Mouse (Mus musculus) CH12.LX (cell line): ENCODE measurements at regions not wholly inside any gene's neighbourhood (a gene's known extent, or its start where the extent isn't known, plus 50 kb on each side); places are given as distances from the start of the nearest gene placed in this dataset.

Experiments used
- DNase-seq: peaks from one replicate; pipeline ENCODE4 v3.0.0-alpha.2; 2013; ENCODE audit errors: extremely low read depth
- H3K27ac ChIP-seq: 2 replicates; pipeline ENCODE4 v1.5.1; 2012; ENCODE audit warnings: low read depth, mild to moderate bottlenecking, control low read depth, moderate library complexity; ENCODE audit not compliant: insufficient read depth
- H3K27me3 ChIP-seq: replicated peaks from 2 replicates; pipeline ENCODE3; 2012; ENCODE audit warnings: inconsistent platforms
- H3K36me3 ChIP-seq, 2 experiments: replicated peaks in 1 of 2; 2 replicates each; pipeline versions ENCODE3 to v1.6.1; 2012; ENCODE audit warnings: inconsistent platforms in 1 of 2, low read length in 1 of 2, mild to moderate bottlenecking in 1 of 2, mixed read lengths in 1 of 2, moderate library complexity in 1 of 2; ENCODE audit not compliant: control insufficient read depth in 1 of 2, insufficient read depth in 1 of 2
- H3K4me1 ChIP-seq, 2 experiments: 2 replicates each; pipeline ENCODE4 v1.6.1; 2012; ENCODE audit warnings: inconsistent platforms in 1 of 2, moderate library complexity in 1 of 2; ENCODE audit not compliant: insufficient read depth in 2 of 2, control insufficient read depth in 1 of 2
- H3K4me2 ChIP-seq: 2 replicates; pipeline ENCODE4 v1.6.1; 2012; ENCODE audit warnings: low read depth, mild to moderate bottlenecking, control low read depth; ENCODE audit not compliant: poor library complexity, insufficient read depth, severe bottlenecking
- H3K4me3 ChIP-seq, 3 experiments: fragments of 150-350 bp in 1 of 3; sonication (generic) in 1 of 3; replicated peaks in 1 of 3; 2 replicates each; pipeline versions ENCODE3 to v1.5.1; 2011 to 2012; ENCODE audit warnings: low read depth in 2 of 3, low read length in 2 of 3, mild to moderate bottlenecking in 2 of 3, moderate library complexity in 2 of 3, control low read depth in 1 of 3, improper control_type of control experiment in 1 of 3, inconsistent platforms in 1 of 3, mixed read lengths in 1 of 3; ENCODE audit not compliant: poor library complexity in 1 of 3
- H3K79me2 ChIP-seq: replicated peaks from 2 replicates; pipeline ENCODE4 v1.6.1; 2012; ENCODE audit warnings: mild to moderate bottlenecking, moderate library complexity; ENCODE audit not compliant: control insufficient read depth, poor library complexity, insufficient read depth, severe bottlenecking; ENCODE audit errors: extremely low read depth
- H3K9ac ChIP-seq: 2 replicates; pipeline ENCODE4 v1.6.1; 2012; ENCODE audit warnings: low read depth, mild to moderate bottlenecking, control low read depth, moderate library complexity; ENCODE audit not compliant: insufficient read depth
- H3K9me3 ChIP-seq: replicated peaks from 2 replicates; pipeline ENCODE3; 2012; ENCODE audit warnings: low read length, inconsistent platforms, mixed read lengths
- EP300 ChIP-seq: IDR thresholded peaks from 2 replicates; pipeline ENCODE4 v1.6.1; 2011; ENCODE audit warnings: low read length, improper control_type of control experiment
- ETS1 ChIP-seq: conservative IDR thresholded peaks from 2 replicates; pipeline ENCODE4 v1.6.1; 2012; ENCODE audit warnings: low read depth, mild to moderate bottlenecking, inconsistent platforms, low read length, improper control_type of control experiment, moderate library complexity
- GABPA ChIP-seq: IDR thresholded peaks from 2 replicates; pipeline ENCODE4 v1.6.1; 2012; ENCODE audit warnings: low read depth, low read length, improper control_type of control experiment, inconsistent platforms; ENCODE audit not compliant: insufficient replicate concordance
- JUN ChIP-seq: IDR thresholded peaks from 2 replicates; pipeline ENCODE4 v1.6.1; 2011; ENCODE audit warnings: low read depth, mild to moderate bottlenecking, low read length, improper control_type of control experiment, moderate library complexity; ENCODE audit not compliant: insufficient read depth
- KAT2A ChIP-seq: IDR thresholded peaks from 2 replicates; pipeline ENCODE4 v1.6.1; 2012; ENCODE audit warnings: low read length, improper control_type of control experiment, inconsistent platforms; ENCODE audit not compliant: insufficient replicate concordance
- MAX ChIP-seq: IDR thresholded peaks from 2 replicates; pipeline ENCODE4 v1.6.1; 2011; ENCODE audit warnings: low read length, improper control_type of control experiment
- MAZ ChIP-seq: IDR thresholded peaks from 2 replicates; pipeline ENCODE4 v1.6.1; 2012; ENCODE audit warnings: low read depth, mild to moderate bottlenecking, inconsistent platforms, low read length, improper control_type of control experiment, moderate library complexity
- NELFE ChIP-seq: IDR thresholded peaks from 2 replicates; pipeline ENCODE4 v1.6.1; 2011; ENCODE audit warnings: low read depth, low read length, improper control_type of control experiment
- RCOR1 ChIP-seq: conservative IDR thresholded peaks from 2 replicates; pipeline ENCODE4 v1.6.1; 2012; ENCODE audit warnings: low read depth, mild to moderate bottlenecking, inconsistent platforms, low read length, improper control_type of control experiment
- SIN3A ChIP-seq: IDR thresholded peaks from 2 replicates; pipeline ENCODE4 v1.6.1; 2012; ENCODE audit warnings: low read length, improper control_type of control experiment, inconsistent platforms
- SMC3 ChIP-seq: IDR thresholded peaks from 2 replicates; pipeline ENCODE4 v1.6.1; 2011; ENCODE audit warnings: low read depth, low read length, improper control_type of control experiment
- TCF12 ChIP-seq: IDR thresholded peaks from 2 replicates; pipeline ENCODE4 v1.6.1; 2014; ENCODE audit warnings: low read depth, mild to moderate bottlenecking, inconsistent platforms, low read length, improper control_type of control experiment
- UBTF ChIP-seq: IDR thresholded peaks from 2 replicates; pipeline ENCODE4 v1.6.1; 2012; ENCODE audit warnings: low read depth, mild to moderate bottlenecking, inconsistent platforms, low read length, improper control_type of control experiment, moderate library complexity
- USF1 ChIP-seq: IDR thresholded peaks from 2 replicates; pipeline ENCODE4 v1.6.1; 2014; ENCODE audit warnings: low read depth, mild to moderate bottlenecking, inconsistent platforms, low read length, improper control_type of control experiment
- USF2 ChIP-seq: conservative IDR thresholded peaks from 2 replicates; pipeline ENCODE4 v1.6.1; 2011; ENCODE audit warnings: low read depth, low read length, improper control_type of control experiment
- dilution Hi-C: fragments of 300-500 bp; cut with MboI; formaldehyde crosslinking; loops from 2 replicates; pipeline ENCODE4 v1.14.3; 2020; ENCODE audit warnings: low sequenced_read_pairs; ENCODE audit not compliant: extremely low pct_unique_long_range_greater_than_20kb, extremely low pct_ligation_motif_present
- in situ Hi-C: fragments of 300-500 bp; cut with MboI; formaldehyde crosslinking; loops from 3 replicates; pipeline ENCODE4 v1.14.3; 2019; ENCODE audit warnings: low sequenced_read_pairs, low pct_ligation_motif_present, low pct_unique_long_range_greater_than_20kb, mixed read lengths

GRCm38 (mm10) chr15:96055796-96056473 lies 231.4 kb upstream of the Arid2 start:
- TF ChIP-seq MAZ = no peak
- no peaks in the 10 kb centered on the region for H3K36me3 ChIP-seq
- no peak overlapping the region for H3K27ac ChIP-seq
- no peak overlapping the region for H3K4me3 ChIP-seq
- H3K27me3 ChIP-seq = no peaks in the 10 kb centered on the region
- no peaks in the 10 kb centered on the region for H3K4me1 ChIP-seq
- H3K4me2 ChIP-seq = no peak overlapping the region
- dilution Hi-C loops = no loop called here
- H3K9ac ChIP-seq = no peak overlapping the region
- no peaks in the 10 kb centered on the region for H3K79me2 ChIP-seq
- H3K9me3 ChIP-seq = no peaks in the 10 kb centered on the region
- no peak for DNase-seq
- in situ Hi-C loops = no loop called here

GRCm38 (mm10) chr15:96059623-96060022 lies 227.7 kb upstream of the Arid2 start:
- Histone ChIP-seq H3K4me3 (no peak overlapping the region), H3K4me2 (no peak overlapping the region)
- TF ChIP-seq KAT2A = no peak
- no peak for TF ChIP-seq EP300
- TF ChIP-seq RCOR1 = no peak
- TF ChIP-seq MAX = no peak
- no peak for TF ChIP-seq TCF12
- TF ChIP-seq NELFE = no peak

GRCm38 (mm10) chr15:96064499-96065217 lies 222.7 kb upstream of the Arid2 start:
- dilution Hi-C loops = no loop called here
- TF ChIP-seq SIN3A = no peak
- no peak for TF ChIP-seq EP300
- TF ChIP-seq ETS1 = no peak
- TF ChIP-seq GABPA = no peak
- TF ChIP-seq UBTF = no peak
- TF ChIP-seq USF1 = no peak
- no peak for TF ChIP-seq USF2
- no peak for TF ChIP-seq JUN
- TF ChIP-seq SMC3 = no peak
- DNase-seq = no peak
- Histone ChIP-seq H3K9ac (no peak overlapping the region), H3K36me3 (no peaks in the 10 kb centered on the region), H3K4me3 (no peak overlapping the region), H3K4me2 (no peak overlapping the region), H3K79me2 (no peaks in the 10 kb centered on the region), H3K4me1 (no peaks in the 10 kb centered on the region), H3K9me3 (no peaks in the 10 kb centered on the region), H3K27ac (no peak overlapping the region), H3K27me3 (no peaks in the 10 kb centered on the region)
- in situ Hi-C loops = no loop called here

More at GRCm38 (mm10) chr15:96059623-96060022, 227.7 kb upstream of the Arid2 start:
- in situ Hi-C loops = no loop called here
- DNase-seq = no peak
- no peaks in the 10 kb centered on the region for H3K27me3 ChIP-seq
- H3K4me1 ChIP-seq = no peaks in the 10 kb centered on the region
- no peak overlapping the region for H3K27ac ChIP-seq
- no peaks in the 10 kb centered on the region for H3K79me2 ChIP-seq
- H3K9ac ChIP-seq = no peak overlapping the region
- H3K36me3 ChIP-seq = no peaks in the 10 kb centered on the region
- dilution Hi-C loops = no loop called here
- H3K9me3 ChIP-seq = no peaks in the 10 kb centered on the region
